13 mouse cellular contexts compared by ENCODE assay signal in genomic region chr2:131976663-131977062, GRCm38 (mm10). TPM values are rescaled to one million over a fixed set of nuclear protein-coding genes. Genes with fewer than 3 reads are reported as not detected.
"Had no signal": no experiment of that assay in that cellular context is flagged by ENCODE, and none has a peak within 500 bp of the region (broad histone marks: within the 10 kb centered on the region; RNA-seq: fewer than 3 reads in every experiment).

No protein-coding gene starts in this region.

- ATAC-seq: intestine, postnatal 0 days; liver, embryonic 12.5 days had no signal

- DNase-seq: kidney, adult 8-10 months; kidney, postnatal 36 days; layer of hippocampus, adult 9-11 months; layer of hippocampus, postnatal 36 days; midbrain, embryonic 14.5 days; retina, postnatal 1 day; right cerebral cortex, postnatal 4 days; spleen, adult 18-20 months; thymus, postnatal 25 days had no signal

RNA-seq across cellular contexts. Expression of gene Prnd, which starts 26.0 kb away (rescaled TPM):
- total RNA-seq: layer of hippocampus, adult 18-20 months; left cerebral cortex, postnatal 25 days had no signal
